Mouse (Mus musculus): ENCODE results near the gene Acp1.

GRCm38 (mm10) chr12:30908658-30909057, 2.7 kb downstream of the Acp1 start:
- no peak for TF ChIP-seq CTCF (IDR thresholded peaks at IDR 0.05; ENCODE audit: insufficient read depth, low read length)
- TF ChIP-seq POLR2A (IDR thresholded peaks at IDR 0.05; ENCODE audit: borderline replicate concordance, extremely low read depth, low read depth, low read length): no peak
